Comparison of ENCODE assay signal across 18 mouse cellular contexts in the genomic region with DNA sequence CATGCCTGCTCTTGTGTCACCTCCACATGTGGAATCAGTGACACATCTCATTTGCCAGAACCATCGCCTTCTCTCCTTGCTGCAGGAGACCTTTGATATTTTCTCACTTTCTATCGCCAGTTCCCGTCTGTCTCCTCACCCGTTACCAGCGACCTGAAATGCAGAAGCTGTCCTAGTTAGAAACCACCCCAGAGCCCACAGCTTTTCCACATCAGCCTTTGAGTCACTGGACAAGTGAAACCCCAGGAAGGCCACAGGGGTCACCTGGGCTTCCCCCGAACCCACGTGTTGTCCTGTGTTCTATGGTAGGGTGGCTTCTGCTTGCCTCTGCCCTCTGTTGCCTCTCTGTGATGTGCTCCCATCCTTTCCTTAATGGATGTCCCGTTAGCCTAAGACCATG.
DNase-seq lines count a peak whose midpoint lies in the region.
"Had no signal": no experiment of that assay in that cellular context is flagged by ENCODE, and none has a peak within 500 bp of the region (broad histone marks: within the 10 kb centered on the region; RNA-seq: fewer than 3 reads in every experiment).

No protein-coding gene starts in this region.

- peak; percentile 41 for DNase-seq in A20 (ENCODE audit: low read depth, low spot score)
- peak; percentile 56 to 63 for DNase-seq in B cell, adult 2 months
- peak; percentile 19 for DNase-seq in lung, postnatal 25 days (ENCODE audit: low spot score)
- peak; percentile 75 to 78 for DNase-seq in monocyte, adult 2 months (ENCODE audit: low read depth in 1 of 2, low spot score in 2 of 2)
- DNase-seq in gastrocnemius, adult 18-20 months (ENCODE audit: low spot score) = no peak
- no peak for DNase-seq in frontal cortex, postnatal 14 days (ENCODE audit: low spot score in 2 of 2)
- DNase-seq in urinary bladder, postnatal 14 days (ENCODE audit: low spot score) = no peak
- DNase-seq: adrenal gland, adult 8-10 months; cerebellum, adult 8-10 months; cerebellum, postnatal 25 days; gastrocnemius, postnatal 25 days; heart, adult 2 months; heart, postnatal 10 days; kidney, adult 8-10 months; layer of hippocampus, postnatal 36 days; liver, embryonic 13.5 days; lung, embryonic 14.5 days; thymus, postnatal 14 days had no signal

Comparison
In these comparisons a context has a peak if more than half of its experiments do, and no peak if none do; other contexts are left out.
1. DNase-seq: peak in A20 (single experiment), B cell, adult 2 months (2 of 2), lung, postnatal 25 days (single experiment) and monocyte, adult 2 months (2 of 2); none in gastrocnemius, adult 18-20 months (single experiment), frontal cortex, postnatal 14 days (0 of 2) and urinary bladder, postnatal 14 days (single experiment).